Mouse (Mus musculus): ENCODE results near the gene Hmgb2.

Gene Hmgb2

GRCm38 (mm10) chr8:57552102-57553032, 40.7 kb downstream of the Hmgb2 start:
- DNase-seq (ENCODE audit: low spot score in 2 of 2): no peak

- DNase-seq (ENCODE audit: low spot score in 2 of 2): no peak
These were observed 49.2 kb downstream of the Hmgb2 start for GRCm38 (mm10) chr8:57560926-57561325.

GRCm38 (mm10) chr8:57562741-57563140, 51.0 kb downstream of the Hmgb2 start:
- DNase-seq (ENCODE audit: low spot score in 2 of 2): no peak

GRCm38 (mm10) chr8:57563726-57564125, 52.0 kb downstream of the Hmgb2 start:
- no peak for DNase-seq (ENCODE audit: low spot score in 2 of 2)

- DNase-seq (ENCODE audit: low spot score in 2 of 2): no peak
These were observed 53.3 kb downstream of the Hmgb2 start for GRCm38 (mm10) chr8:57565039-57565438.

Data from urinary bladder, postnatal 36 days (tissue).